Mouse (Mus musculus): ENCODE measurements around the gene Neto2.

The Neto2 gene

DNA sequence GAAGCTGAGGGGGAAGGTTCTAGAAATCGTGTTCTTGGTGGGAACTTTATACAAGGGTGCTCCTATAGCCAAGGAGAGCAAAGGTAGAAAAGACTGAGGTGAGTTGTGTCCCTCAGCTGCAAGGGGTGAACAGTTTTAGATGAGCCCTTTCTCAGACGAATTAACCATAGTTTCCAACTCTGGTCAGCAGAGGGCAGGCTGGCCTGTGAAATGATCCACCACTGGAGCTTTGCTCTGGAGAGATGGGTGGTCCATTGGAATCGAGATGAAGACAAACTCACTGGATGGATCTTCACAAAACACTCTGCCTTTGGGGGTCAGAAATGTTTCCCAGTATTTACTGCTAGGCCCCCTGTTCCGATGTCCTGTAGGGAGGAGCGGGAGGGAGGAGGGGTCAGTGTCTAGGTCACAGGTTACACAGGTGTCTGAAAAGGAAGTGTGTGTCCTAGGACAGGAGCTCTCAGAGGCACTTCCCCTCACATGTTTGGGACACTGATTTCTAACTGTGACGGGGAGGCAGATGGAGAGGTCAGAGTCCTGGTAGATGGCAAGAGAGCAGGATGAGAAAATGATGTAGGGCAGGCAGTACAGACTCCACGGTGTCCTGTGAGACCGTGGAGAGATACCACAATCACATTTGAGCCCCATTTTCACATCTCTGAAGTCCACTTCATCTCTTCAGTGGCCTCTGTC lies 97.4 kb downstream of the Neto2 start:
- peak; percentile 76 for DNase-seq (ENCODE audit: low spot score)

DNA sequence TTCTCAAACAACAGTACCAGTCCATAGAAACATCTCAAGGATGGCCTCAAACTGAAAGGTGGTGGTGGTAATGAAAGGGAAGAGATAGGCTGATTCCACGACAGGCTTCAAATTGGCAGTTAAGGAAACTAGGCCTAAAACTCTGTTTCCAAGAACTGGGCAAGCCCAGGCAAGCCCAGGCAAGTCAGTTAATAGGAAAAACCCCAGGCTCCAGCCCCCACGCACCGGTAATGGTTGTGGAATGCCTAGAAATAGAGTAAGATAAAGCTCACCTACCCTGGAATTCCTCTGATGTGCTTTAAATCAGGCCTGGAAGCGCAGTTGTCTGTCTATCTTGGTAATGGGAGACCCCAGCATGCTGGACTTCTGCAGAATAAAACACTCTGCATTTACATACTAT lies 98.0 kb downstream of the Neto2 start:
- DNase-seq (ENCODE audit: low spot score): no peak

DNA sequence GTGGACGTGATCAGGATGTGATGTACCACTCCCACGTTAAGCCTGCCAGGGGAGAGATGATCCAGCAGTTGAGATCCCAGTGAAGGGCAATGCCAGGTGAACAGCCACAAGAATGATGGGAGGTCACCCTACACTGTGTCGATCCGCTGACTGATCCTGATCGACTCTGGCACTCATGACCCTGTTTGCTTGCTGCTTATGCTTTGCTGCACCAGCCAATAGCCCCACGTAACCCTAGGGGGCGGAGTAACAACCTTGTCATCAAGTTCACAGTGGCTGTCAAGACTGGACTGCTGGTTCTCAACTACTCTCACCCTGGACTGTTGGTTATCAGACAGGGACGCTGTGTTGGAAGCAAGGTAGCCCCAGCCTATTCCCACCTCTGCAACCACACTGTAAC lies 99.0 kb downstream of the Neto2 start:
- peak; percentile 11 for DNase-seq (ENCODE audit: low spot score)

DNA sequence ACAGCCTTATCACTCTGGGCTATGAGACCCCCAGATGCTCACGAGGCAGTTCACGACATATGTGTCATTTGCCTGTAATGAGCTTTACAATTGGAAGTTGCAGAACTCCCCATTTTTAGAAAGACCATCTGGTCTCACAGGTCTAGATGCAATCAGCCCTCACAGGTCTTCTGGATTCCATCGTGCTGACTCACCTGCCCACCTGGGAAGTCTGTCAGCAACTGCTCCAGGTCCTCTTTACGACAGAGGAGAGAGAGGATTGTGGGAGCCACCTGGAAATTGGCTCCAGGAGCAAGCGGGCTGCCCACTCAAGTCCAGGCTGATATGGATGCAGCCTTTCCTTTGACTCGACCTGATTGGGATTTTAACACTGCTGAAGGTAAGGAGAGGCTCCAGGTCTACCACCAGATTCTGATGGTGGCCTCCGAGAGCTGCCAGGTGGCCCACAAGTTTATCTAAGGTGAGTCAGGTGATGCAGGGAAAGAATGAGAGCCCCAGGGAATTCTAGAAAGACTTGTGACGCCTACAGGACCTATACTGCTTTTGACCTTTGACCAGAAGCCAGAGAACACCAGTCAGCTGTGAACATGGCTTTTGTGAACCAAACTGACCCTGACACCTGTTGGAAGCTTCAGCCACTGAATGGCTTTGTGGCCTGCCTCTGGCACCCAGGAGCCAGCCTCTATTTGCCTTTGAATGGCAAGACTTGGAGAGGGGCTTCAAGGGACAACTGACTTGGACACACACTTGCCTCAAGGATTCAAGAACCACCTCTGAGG lies 103.1 kb downstream of the Neto2 start:
- no peak for DNase-seq (ENCODE audit: low spot score)

DNA sequence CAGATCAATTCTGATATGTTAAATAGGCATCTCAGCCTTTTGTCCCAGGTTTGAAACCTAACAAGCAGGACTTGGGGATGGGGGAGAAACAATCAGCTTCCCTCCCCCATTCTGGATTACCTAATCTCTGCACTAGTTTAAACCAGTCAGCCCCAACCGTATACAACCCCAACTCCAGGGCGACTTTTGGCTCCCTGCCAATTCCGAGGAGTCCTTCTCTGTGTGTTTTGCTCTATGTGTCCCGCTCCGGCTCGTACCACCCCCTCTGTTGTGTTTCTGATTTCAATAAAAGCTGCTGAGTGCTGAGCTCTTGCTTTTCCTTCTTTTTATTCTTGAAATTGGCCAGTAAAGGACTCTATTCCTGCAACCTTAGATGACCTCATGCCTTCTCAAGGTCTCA lies 105.3 kb downstream of the Neto2 start:
- no peak for DNase-seq (ENCODE audit: low spot score)

DNA sequence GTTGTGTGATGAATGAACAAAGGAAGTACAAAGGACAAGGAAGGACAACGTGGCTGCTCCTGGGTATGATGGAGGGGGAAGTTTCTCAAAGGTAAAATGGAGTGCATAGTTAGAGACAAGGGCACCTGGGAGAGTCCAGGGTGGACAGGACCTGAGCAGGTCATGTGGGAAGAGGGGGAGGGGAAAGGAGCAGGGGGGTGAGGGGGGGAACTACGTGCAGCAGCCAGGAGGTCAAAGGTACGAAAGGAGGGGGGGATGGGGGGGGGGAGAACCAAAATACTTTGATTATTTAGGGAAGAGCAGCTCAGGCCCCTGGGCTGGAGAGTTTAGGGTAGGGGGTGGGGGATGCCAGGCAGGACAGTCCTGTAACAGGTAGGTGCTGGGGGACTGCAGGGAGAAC lies 105.7 kb downstream of the Neto2 start:
- DNase-seq (ENCODE audit: low spot score): no peak

DNA sequence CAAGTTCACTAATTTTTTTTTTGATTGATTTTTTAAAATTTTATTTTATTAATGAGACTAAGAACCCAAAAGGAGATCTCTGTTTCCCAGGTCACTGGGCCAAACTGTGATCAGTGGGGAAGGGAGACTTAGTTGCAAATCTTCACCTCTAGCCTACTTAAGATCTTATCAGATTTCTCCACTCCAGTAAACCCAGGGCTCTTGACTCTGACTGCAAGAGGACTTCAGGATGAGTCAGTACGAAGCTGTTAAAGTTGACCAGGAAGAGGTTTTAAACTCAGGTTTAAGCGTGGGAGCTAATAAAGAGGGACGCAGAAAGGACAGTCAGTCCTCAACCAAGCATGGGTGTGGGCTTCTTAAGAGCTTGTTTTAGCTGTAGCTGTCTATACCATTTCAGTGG lies 107.4 kb downstream of the Neto2 start:
- no peak for DNase-seq (ENCODE audit: low spot score)

DNA sequence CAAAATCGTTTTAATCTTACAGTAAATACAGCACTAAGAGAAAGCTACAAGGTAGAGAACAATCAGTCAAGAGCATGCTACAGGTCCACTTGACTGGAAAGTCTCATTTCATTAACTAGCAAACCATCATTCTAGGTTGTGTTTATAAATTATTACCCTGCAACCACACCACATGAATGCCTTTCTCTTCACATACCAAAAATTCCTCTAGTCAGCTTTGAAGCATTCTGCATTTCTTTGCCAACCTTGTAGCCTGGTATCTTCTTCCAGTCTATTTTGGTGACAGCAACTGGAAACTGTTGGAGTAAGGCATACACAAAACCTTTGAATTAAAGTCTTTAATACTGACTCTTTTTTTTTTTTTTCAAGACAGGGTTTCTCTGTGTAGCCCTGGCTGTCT lies 109.2 kb downstream of the Neto2 start:
- no peak for DNase-seq (ENCODE audit: low spot score)

DNA sequence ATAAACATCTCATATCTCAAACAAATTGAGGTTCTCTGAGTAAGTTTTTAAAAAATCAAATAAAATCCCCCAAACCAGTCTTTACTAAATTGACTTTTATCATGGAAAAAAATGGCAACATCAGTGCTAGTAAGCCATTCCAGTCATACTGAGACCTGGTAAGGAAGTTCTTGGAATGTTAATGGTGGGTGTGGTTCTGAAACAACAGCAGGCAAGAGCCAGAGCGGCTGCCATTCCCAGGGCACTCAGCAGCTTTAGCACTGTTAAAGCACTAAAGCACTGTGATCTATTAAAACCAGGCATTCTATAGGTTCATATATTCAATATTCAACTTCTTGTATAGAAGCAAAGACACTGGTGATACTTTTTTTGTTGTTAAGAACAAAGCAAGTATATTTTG lies 110.5 kb downstream of the Neto2 start:
- DNase-seq (ENCODE audit: low spot score): no peak

DNA sequence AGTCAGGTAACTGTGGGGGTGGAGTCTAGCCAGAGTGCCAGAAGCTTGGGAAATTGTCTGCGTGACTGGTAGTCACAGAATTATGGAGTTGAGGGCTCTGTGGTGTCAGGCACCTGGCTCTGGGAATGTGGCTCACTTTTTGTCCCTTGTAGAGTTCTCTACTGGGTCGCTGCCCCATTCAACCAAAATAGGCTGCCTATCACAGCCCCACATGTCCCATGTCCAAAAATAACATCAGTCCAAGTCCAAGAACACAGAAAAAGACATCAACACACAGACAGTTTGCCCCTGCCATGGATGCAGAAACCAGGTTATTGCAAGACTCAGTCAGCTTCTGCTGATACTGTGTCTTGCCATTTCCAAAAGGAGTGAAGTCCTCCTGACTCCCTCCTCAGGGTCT lies 112.1 kb downstream of the Neto2 start:
- DNase-seq (ENCODE audit: low spot score): no peak
